Mouse (Mus musculus) heart, adult 2 months (tissue): ENCODE measurements around the gene Zpr1.

Experiments
- EP300 ChIP-seq: fragments of 200-500 bp; IDR thresholded peaks from 2 replicates; pipeline ENCODE4 v1.6.1; 2011; ENCODE audit warnings: low read depth, low read length, control low read depth; ENCODE audit not compliant: insufficient read depth
- POLR2A ChIP-seq: fragments of 200-500 bp; IDR thresholded peaks from 2 replicates; pipeline ENCODE4 v1.6.1; 2011; ENCODE audit warnings: mild to moderate bottlenecking, low read depth, low read length, control low read depth; ENCODE audit not compliant: insufficient read depth

GRCm38 (mm10) chr9:46272677-46273454 is at the start of gene Zpr1:
- TF ChIP-seq POLR2A (peak; percentile 54), EP300 (0 out of 2 replicates have a peak, but pooled peaks have one; percentile 46)
